Mouse (Mus musculus) small intestine, adult 2 months (tissue): ENCODE measurements around the gene Sync.

Source experiments
- CTCF ChIP-seq: fragments of 200-500 bp; IDR thresholded peaks from 2 replicates; pipeline ENCODE4 v1.5.1; 2012; ENCODE audit warnings: low read depth, mild to moderate bottlenecking, control low read depth, inconsistent platforms, low read length, moderate library complexity, mixed read lengths; ENCODE audit not compliant: insufficient replicate concordance, insufficient read length; ENCODE audit errors: extremely low read depth
- POLR2A ChIP-seq: fragments of 200-500 bp; IDR thresholded peaks from 2 replicates; pipeline ENCODE4 v1.6.1; 2012; ENCODE audit warnings: low read depth, mild to moderate bottlenecking, control low read depth, inconsistent platforms, low read length, moderate library complexity

- TF ChIP-seq CTCF (no peak), POLR2A (no peak)
These were observed 16.4 kb downstream of the Sync start for GRCm38 (mm10) chr4:129303816-129304215.
